Mouse (Mus musculus): ENCODE results near the gene Nadsyn1. TPM values are rescaled to one million over a fixed set of nuclear protein-coding genes. Genes with fewer than 3 reads are reported as not detected.

Nadsyn1 gene
- total RNA-seq, 1 experiment from 2014 or later: 8.9 TPM

- ATAC-seq (replicated peaks in 1 of 2; ENCODE audit: insufficient read depth in 1 of 2, low FRiP score in 2 of 2, low TSS enrichment in 1 of 2, low read depth in 1 of 2, poor library complexity in 2 of 2, severe bottlenecking in 2 of 2): peak; percentile 31 to 63; a peak in 3 of 4 replicates
Observed at GRCm38 (mm10) chr7:143764876-143765530, 57.6 kb downstream of the Nadsyn1 start.

- ATAC-seq (replicated peaks in 1 of 2; ENCODE audit: insufficient read depth in 1 of 2, low FRiP score in 2 of 2, low TSS enrichment in 1 of 2, low read depth in 1 of 2, poor library complexity in 2 of 2, severe bottlenecking in 2 of 2): peak; percentile 65; a peak in 3 of 4 replicates
Observed at GRCm38 (mm10) chr7:143763794-143764193, 58.9 kb downstream of the Nadsyn1 start.

DNA sequence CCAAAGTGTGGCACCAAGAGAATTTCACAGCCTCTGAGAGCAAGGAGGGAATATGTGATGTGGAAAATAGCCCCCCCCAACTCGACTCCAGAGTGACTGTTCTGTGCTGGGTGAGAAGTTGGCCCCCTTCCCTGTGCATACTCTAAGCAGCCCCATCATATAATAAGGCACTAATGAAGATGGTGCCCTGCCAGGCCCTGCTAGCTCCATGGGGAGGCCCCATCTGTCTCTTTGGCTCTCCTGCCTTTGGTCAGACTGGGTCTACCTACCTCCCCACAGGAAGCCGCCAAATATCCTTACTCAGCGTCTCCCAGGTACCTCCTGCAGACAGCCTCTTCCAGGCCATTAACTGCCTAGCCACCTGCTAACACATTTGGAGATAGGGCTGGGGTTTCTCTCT lies 63.7 kb downstream of the Nadsyn1 start:
- ATAC-seq (replicated peaks in 1 of 2; ENCODE audit: insufficient read depth in 1 of 2, low FRiP score in 2 of 2, low TSS enrichment in 1 of 2, low read depth in 1 of 2, poor library complexity in 2 of 2, severe bottlenecking in 2 of 2): no peak

GRCm38 (mm10) chr7:143757696-143758095 lies 65.0 kb downstream of the Nadsyn1 start:
- no peak for ATAC-seq (replicated peaks in 1 of 2; ENCODE audit: insufficient read depth in 1 of 2, low FRiP score in 2 of 2, low TSS enrichment in 1 of 2, low read depth in 1 of 2, poor library complexity in 2 of 2, severe bottlenecking in 2 of 2)

GRCm38 (mm10) chr7:143757027-143757390 lies 65.6 kb downstream of the Nadsyn1 start:
- ATAC-seq (replicated peaks in 1 of 2; ENCODE audit: insufficient read depth in 1 of 2, low FRiP score in 2 of 2, low TSS enrichment in 1 of 2, low read depth in 1 of 2, poor library complexity in 2 of 2, severe bottlenecking in 2 of 2): peak; percentile 93

DNA sequence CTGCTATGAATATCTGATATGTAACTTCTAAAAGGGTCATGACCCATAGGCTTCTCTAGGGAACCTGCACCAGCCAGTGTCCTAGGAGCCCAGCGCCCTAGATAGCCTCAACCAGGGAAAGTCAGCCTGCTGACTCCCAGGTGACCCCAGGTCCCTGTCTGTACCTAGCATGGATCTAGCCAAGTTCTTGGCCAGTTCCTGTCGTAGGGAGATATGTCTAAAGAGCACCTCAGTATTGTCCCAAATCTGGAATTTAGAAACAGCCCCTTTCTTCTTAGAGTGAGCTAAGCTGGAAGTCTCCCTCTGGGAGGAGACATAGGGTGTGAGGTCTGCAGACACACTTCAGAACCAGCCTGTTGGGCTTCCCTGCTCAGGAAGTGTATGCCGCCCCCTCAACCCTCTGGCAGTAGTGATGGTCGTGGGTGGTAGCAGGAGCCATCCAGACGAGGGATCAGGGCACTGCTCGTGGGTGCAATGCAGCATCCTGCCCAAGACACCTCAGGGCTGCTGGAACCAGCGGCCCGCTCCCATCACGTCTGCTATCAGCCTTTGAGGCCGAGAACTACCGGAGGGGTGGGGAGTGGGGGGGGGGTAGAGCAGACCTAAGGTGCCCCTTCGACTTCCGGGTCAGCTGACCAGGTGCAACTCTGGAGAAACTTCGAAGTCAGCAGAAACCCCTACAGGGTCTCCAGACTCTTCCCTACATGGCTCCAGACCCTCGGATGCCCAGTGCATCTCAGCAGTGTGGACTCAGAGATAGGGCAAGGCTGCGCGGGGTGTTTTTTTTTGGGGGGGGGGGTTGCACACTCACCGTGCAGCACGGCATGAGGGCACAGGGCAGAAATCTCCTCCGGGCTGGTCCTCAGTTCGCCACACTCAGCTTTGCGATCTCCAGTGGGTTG lies 66.3 kb downstream of the Nadsyn1 start, which contains the start of gene Osbpl5:
Gene Osbpl5 (minus strand): TSS at position 861 of the 902 bp plus-strand sequence.
- ATAC-seq (replicated peaks in 1 of 2; ENCODE audit: insufficient read depth in 1 of 2, low FRiP score in 2 of 2, low TSS enrichment in 1 of 2, low read depth in 1 of 2, poor library complexity in 2 of 2, severe bottlenecking in 2 of 2): no peak

GRCm38 (mm10) chr7:143755357-143756124 lies 67.1 kb downstream of the Nadsyn1 start:
- ATAC-seq (replicated peaks in 1 of 2; ENCODE audit: insufficient read depth in 1 of 2, low FRiP score in 2 of 2, low TSS enrichment in 1 of 2, low read depth in 1 of 2, poor library complexity in 2 of 2, severe bottlenecking in 2 of 2): no peak

DNA sequence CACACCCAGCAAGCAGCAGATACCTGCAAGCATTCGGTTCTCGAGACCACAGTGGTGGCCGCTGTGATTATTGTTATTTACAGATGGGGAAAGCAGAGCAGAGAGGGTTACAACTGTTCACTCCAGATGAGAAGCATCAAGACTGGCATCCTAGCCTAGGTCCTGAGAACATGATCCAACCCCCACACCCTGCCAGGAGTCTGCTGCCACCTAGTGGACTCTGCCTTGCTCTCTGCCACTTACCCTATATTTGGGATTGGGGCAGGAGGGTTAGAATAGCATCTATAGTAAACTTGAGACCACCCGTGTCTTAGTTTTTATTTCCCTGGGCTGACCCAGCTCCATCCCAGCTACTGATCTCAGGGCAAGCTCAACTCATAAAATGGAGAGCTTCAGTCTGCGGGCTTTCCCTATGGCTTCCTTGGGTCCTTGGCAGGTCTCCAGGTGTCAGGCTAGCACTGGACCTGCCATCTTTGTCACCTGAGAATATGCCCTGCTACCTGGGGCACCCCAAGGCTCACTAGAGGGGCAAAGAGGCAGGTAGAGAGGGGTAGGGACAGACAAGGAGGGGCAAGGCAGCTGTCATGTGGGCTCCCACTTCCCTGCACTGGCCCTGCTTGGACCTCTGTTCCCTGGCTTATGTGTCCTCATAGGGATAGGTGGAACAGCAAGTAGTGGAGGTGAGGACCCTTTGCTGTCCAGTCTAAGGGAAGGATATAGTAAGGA lies 68.5 kb downstream of the Nadsyn1 start:
- peak in 1 of 2 experiments; percentile 29; a peak in 2 of 4 replicates for ATAC-seq (replicated peaks in 1 of 2; ENCODE audit: insufficient read depth in 1 of 2, low FRiP score in 2 of 2, low TSS enrichment in 1 of 2, low read depth in 1 of 2, poor library complexity in 2 of 2, severe bottlenecking in 2 of 2)

DNA sequence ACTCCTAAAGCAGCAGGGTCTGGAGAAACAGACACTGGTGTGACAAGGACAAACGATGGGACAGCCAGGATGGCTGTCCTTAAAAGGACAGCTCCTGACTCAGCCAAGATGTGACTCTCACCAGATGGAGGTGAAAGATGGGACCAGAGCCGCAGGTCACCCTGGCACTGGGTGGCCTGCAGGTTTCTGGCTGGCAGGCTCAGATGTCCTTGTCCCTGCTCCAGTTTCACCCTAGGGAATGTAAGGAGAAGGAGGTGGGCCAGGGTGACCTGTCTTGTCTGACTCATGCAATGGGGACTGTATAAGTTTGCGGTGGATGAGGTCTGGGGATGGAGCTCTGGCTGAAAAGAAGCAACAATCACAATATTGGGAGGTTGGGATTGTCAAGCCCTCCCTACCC lies 70.0 kb downstream of the Nadsyn1 start:
- ATAC-seq (replicated peaks in 1 of 2; ENCODE audit: insufficient read depth in 1 of 2, low FRiP score in 2 of 2, low TSS enrichment in 1 of 2, low read depth in 1 of 2, poor library complexity in 2 of 2, severe bottlenecking in 2 of 2): no peak

- ATAC-seq (replicated peaks in 1 of 2; ENCODE audit: insufficient read depth in 1 of 2, low FRiP score in 2 of 2, low TSS enrichment in 1 of 2, low read depth in 1 of 2, poor library complexity in 2 of 2, severe bottlenecking in 2 of 2): no peak
Observed at GRCm38 (mm10) chr7:143752056-143752455, 70.6 kb downstream of the Nadsyn1 start.

GRCm38 (mm10) chr7:143751380-143751779 lies 71.3 kb downstream of the Nadsyn1 start:
- ATAC-seq (replicated peaks in 1 of 2; ENCODE audit: insufficient read depth in 1 of 2, low FRiP score in 2 of 2, low TSS enrichment in 1 of 2, low read depth in 1 of 2, poor library complexity in 2 of 2, severe bottlenecking in 2 of 2): no peak

- ATAC-seq (replicated peaks in 1 of 2; ENCODE audit: insufficient read depth in 1 of 2, low FRiP score in 2 of 2, low TSS enrichment in 1 of 2, low read depth in 1 of 2, poor library complexity in 2 of 2, severe bottlenecking in 2 of 2): no peak
Observed at GRCm38 (mm10) chr7:143749045-143749444, 73.6 kb downstream of the Nadsyn1 start.

- peak; percentile 86 to 95 for ATAC-seq (replicated peaks in 1 of 2; ENCODE audit: insufficient read depth in 1 of 2, low FRiP score in 2 of 2, low TSS enrichment in 1 of 2, low read depth in 1 of 2, poor library complexity in 2 of 2, severe bottlenecking in 2 of 2)
Observed at GRCm38 (mm10) chr7:143748041-143748868, 74.4 kb downstream of the Nadsyn1 start.

All from hematopoietic stem cell, adult 5-6 weeks (primary cell).